Mouse (Mus musculus) layer of hippocampus, adult 2 months (tissue): ENCODE data around the gene Apol9a. TPM values are rescaled to one million over a fixed set of nuclear protein-coding genes. Genes with fewer than 3 reads are reported as not detected.

Source experiments
- DNase-seq, 2 experiments: peaks; one replicate each; pipeline ENCODE4 v3.0.0; 2022; ENCODE audit warnings: low spot score in 2 of 2
- H3K27ac ChIP-seq: fragments of 200-600 bp; 2 replicates; pipeline ENCODE4 v1.8.1; 2022
- H3K4me3 ChIP-seq: fragments of 200-600 bp; 2 replicates; pipeline ENCODE4 v1.8.1; 2022; ENCODE audit warnings: mild to moderate bottlenecking
- CTCF ChIP-seq: fragments of 200-600 bp; conservative IDR thresholded peaks from 2 replicates; pipeline ENCODE4 v1.8.1; 2022; ENCODE audit warnings: antibody characterized with exemption, mild to moderate bottlenecking, moderate library complexity
- total RNA-seq, 2 experiments: library from RNA; stranded (reverse); gene quantifications; 2 replicates each; pipeline ENCODE4 v1.2.3; 2021

Gene Apol9a
- total RNA-seq, 2 experiments from 2014 or later = not detected

GRCm38 (mm10) chr15:77365700-77366570 lies 45.0 kb downstream of the Apol9a start:
- no peak overlapping the region for H3K4me3 ChIP-seq
- DNase-seq = no peak
- peak overlapping the region; percentile 95 for H3K27ac ChIP-seq
- no peak for TF ChIP-seq CTCF

- no peak for TF ChIP-seq CTCF
- peak in 1 of 2 experiments; percentile 72 for DNase-seq
- H3K27ac ChIP-seq = peak overlapping the region; percentile 95
- no peak overlapping the region; the same call in 1 of the 2 replicates for H3K4me3 ChIP-seq
These were observed 46.9 kb downstream of the Apol9a start for GRCm38 (mm10) chr15:77364026-77364425.

- no peak for TF ChIP-seq CTCF
- H3K27ac ChIP-seq = peak overlapping the region; percentile 95
- H3K4me3 ChIP-seq = no peak overlapping the region; the same call in 1 of the 2 replicates
- DNase-seq = peak in 1 of 2 experiments; percentile 35
These were observed 47.4 kb downstream of the Apol9a start for GRCm38 (mm10) chr15:77363578-77363977.

GRCm38 (mm10) chr15:77362952-77363351 lies 48.0 kb downstream of the Apol9a start:
- TF ChIP-seq CTCF = no peak
- H3K27ac ChIP-seq = peak overlapping the region; percentile 95; the same call in 1 of the 2 replicates
- DNase-seq = no peak
- H3K4me3 ChIP-seq = no peak overlapping the region

GRCm38 (mm10) chr15:77359905-77360304 lies 51.0 kb downstream of the Apol9a start:
- no peak for DNase-seq
- no peak for TF ChIP-seq CTCF
- Histone ChIP-seq H3K4me3 (no peak overlapping the region), H3K27ac (0 out of 2 replicates have a peak overlapping the region, but pooled peaks have one; percentile 89)

- no peak for DNase-seq
- Histone ChIP-seq H3K27ac (peak overlapping the region; percentile 89), H3K4me3 (no peak overlapping the region)
- TF ChIP-seq CTCF = no peak
These were observed 51.4 kb downstream of the Apol9a start for GRCm38 (mm10) chr15:77359486-77359885.

GRCm38 (mm10) chr15:77359084-77359483 lies 51.9 kb downstream of the Apol9a start:
- H3K4me3 ChIP-seq = peak overlapping the region; percentile 53
- TF ChIP-seq CTCF = no peak
- no peak for DNase-seq
- H3K27ac ChIP-seq = peak overlapping the region; percentile 89

- Histone ChIP-seq H3K27ac (peak overlapping the region; percentile 89), H3K4me3 (peak overlapping the region; percentile 53)
- peak; percentile 98 for TF ChIP-seq CTCF
- peak; percentile 80 to 88 for DNase-seq
These were observed 52.5 kb downstream of the Apol9a start for GRCm38 (mm10) chr15:77358320-77359040.

- peak overlapping the region; percentile 64; the same call in 1 of the 2 replicates for H3K27ac ChIP-seq
- no peak for TF ChIP-seq CTCF
- DNase-seq = peak in 1 of 2 experiments; percentile 10
- peak overlapping the region; percentile 31 for H3K4me3 ChIP-seq
These were observed 54.6 kb downstream of the Apol9a start for GRCm38 (mm10) chr15:77356248-77356810.

GRCm38 (mm10) chr15:77354848-77355551 lies 55.9 kb downstream of the Apol9a start:
- H3K27ac ChIP-seq = no peak overlapping the region
- no peak overlapping the region for H3K4me3 ChIP-seq
- TF ChIP-seq CTCF = no peak
- DNase-seq = peak in 1 of 2 experiments; percentile 7

- no peak overlapping the region for H3K27ac ChIP-seq
- no peak overlapping the region for H3K4me3 ChIP-seq
- peak in 1 of 2 experiments; percentile 6 for DNase-seq
- no peak for TF ChIP-seq CTCF
These were observed 56.5 kb downstream of the Apol9a start for GRCm38 (mm10) chr15:77354496-77354847.

Other genes starting within 250 kb of the Apol9a start
- 100 to 1,000 TPM; 243 TPM for gene Rbfox2, start 104.1 kb downstream of the Apol9a start, total RNA-seq
- gene Apol7a, start 12.0 kb downstream of the Apol9a start, total RNA-seq = not detected
- gene Apol7b, start 36.4 kb upstream of the Apol9a start, total RNA-seq = not detected
- gene Apol10a, start 65.9 kb upstream of the Apol9a start, total RNA-seq = not detected
- gene Apol11a, start 97.1 kb upstream of the Apol9a start, total RNA-seq = not detected
- gene Apol7c, start 122.2 kb upstream of the Apol9a start, total RNA-seq = not detected
- gene 1700025B11Rik, start 150.8 kb upstream of the Apol9a start, total RNA-seq = not detected
- gene Apol10b, start 185.0 kb upstream of the Apol9a start, total RNA-seq = not detected
- not detected for gene Gm36245, start 188.1 kb upstream of the Apol9a start, total RNA-seq
- gene Apol11b, start 232.2 kb upstream of the Apol9a start, total RNA-seq = not detected